Comparison of ENCODE assay signal across 8 mouse cellular contexts in the genomic region with DNA sequence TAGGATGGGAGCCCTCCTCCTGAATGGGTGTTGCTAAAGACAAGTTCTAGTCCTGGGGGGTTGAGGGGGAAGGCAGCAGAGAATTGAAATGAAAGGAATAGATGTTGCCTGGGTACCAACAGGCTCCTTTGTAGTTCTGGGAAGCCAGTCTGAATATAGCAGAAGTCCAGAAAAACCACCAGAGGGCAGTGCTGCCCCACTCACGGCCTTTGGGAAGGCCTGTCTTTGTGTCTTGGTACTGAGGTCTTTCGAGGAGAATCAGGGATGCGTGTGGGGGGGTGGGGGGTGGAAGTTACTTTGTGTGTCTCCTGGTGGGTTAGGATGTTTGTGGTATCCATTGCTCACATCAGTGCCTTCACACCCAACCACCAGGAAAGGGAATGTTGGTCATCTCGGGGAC. TPM values are rescaled to one million over a fixed set of nuclear protein-coding genes. Genes with fewer than 3 reads are reported as not detected.
A peak's percentile ranks its signal among the peaks of the same experiment; 100 is the strongest.
DNase-seq lines count a peak whose midpoint lies in the region; ATAC-seq lines count a peak whose summit lies in the region.

No protein-coding gene starts in this region.

- peaks cover 12% of the 10 kb centered on the region for H3K27me3 ChIP-seq in forebrain, embryonic 11.5 days (ENCODE audit: control insufficient read depth, insufficient read depth, low read length)

- H3K4me3 ChIP-seq in forebrain, embryonic 11.5 days (ENCODE audit: low read depth, low read length) = no peak overlapping the region

- no peak overlapping the region for H3K27ac ChIP-seq in forebrain, embryonic 11.5 days (ENCODE audit: low read depth, low read length)

- peaks cover 2% of the 10 kb centered on the region; the same call in 1 of the 2 replicates for H3K4me1 ChIP-seq in forebrain, embryonic 11.5 days (replicated peaks; ENCODE audit: control insufficient read depth, insufficient read depth, low read length)

- no peak overlapping the region for H3K9ac ChIP-seq in forebrain, embryonic 11.5 days (ENCODE audit: low read length)

- H3K4me2 ChIP-seq in forebrain, embryonic 11.5 days (ENCODE audit: low read depth, low read length, severe bottlenecking) = no peak overlapping the region

- H3K36me3 ChIP-seq in forebrain, embryonic 11.5 days (ENCODE audit: control insufficient read depth, insufficient read depth, low read length) = no peaks in the 10 kb centered on the region

- DNase-seq in urinary bladder, postnatal 14 days (ENCODE audit: low spot score) = peak; percentile 68
- no peak for DNase-seq in urinary bladder, adult 2 months (ENCODE audit: low spot score)
- peak; percentile 20 for DNase-seq in c-Kit-negative CD71-positive TER-119-positive erythroid progenitor cells, embryonic 14.5 days (ENCODE audit: low read depth, low spot score)
- DNase-seq in forebrain, embryonic 11.5 days (ENCODE audit: low spot score) = peak; percentile 88
- peak; percentile 77 for DNase-seq in hindlimb bud, embryonic 11.5 days (ENCODE audit: extremely low spot score, low read depth, low spot score)
- DNase-seq in lung, adult 18-20 months = peak; percentile 36 to 67
- DNase-seq in ovary, postnatal 14 days (ENCODE audit: low spot score) = peak; percentile 51
- peak; percentile 56 for DNase-seq in thymus, postnatal 25 days

- no peaks in the 10 kb centered on the region for H3K9me3 ChIP-seq in forebrain, embryonic 11.5 days (ENCODE audit: control insufficient read depth, low read length)

- WGBS in forebrain, embryonic 11.5 days = 21% methylated on average over 4 of the region's 4 CpGs

- ATAC-seq in forebrain, embryonic 11.5 days (replicated peaks; ENCODE audit: low FRiP score) = peak; percentile 61

RNA-seq across cellular contexts. Expression of a gene that starts 29.7 kb away (rescaled TPM):
- polyA plus RNA-seq in urinary bladder, adult 2 months (2012; rRNA removed) = 1.1 and 1.5 TPM in 2 replicates
- 2.3 and 2.5 TPM in 2 replicates for polyA plus RNA-seq in forebrain, embryonic 11.5 days (2014; fragmentation: Nextera tagmentation; extraction: Ambion mirVana)

RNA-seq across cellular contexts. Expression of a gene that starts 39.8 kb away (rescaled TPM):
- polyA plus RNA-seq in urinary bladder, adult 2 months (2012; rRNA removed) = 126 and 129 TPM in 2 replicates
- 177 and 184 TPM in 2 replicates for polyA plus RNA-seq in forebrain, embryonic 11.5 days (2014; fragmentation: Nextera tagmentation; extraction: Ambion mirVana)

RNA-seq across cellular contexts. Expression of a gene that starts 39.9 kb away (rescaled TPM):
- polyA plus RNA-seq in urinary bladder, adult 2 months (2012; rRNA removed) = 0.25 TPM in 2 replicates
- polyA plus RNA-seq in forebrain, embryonic 11.5 days (2014; fragmentation: Nextera tagmentation; extraction: Ambion mirVana) = 0.47 and 0.68 TPM in 2 replicates
